Mouse (Mus musculus): ENCODE results near the gene Btbd1. TPM values are rescaled to one million over a fixed set of nuclear protein-coding genes. Genes with fewer than 3 reads are reported as not detected.
"Not testable (repeated sequence)": the region's sequence is repeated elsewhere in the genome, so short reads cannot be mapped to it uniquely, and the experiment has no call there.

The Btbd1 gene
- total RNA-seq, 2 experiments from 2014 or later: 177 to 218 TPM

- DNase-seq (ENCODE audit: low spot score in 2 of 2): no peak
Measured at GRCm38 (mm10) chr7:81850171-81850570, 20.9 kb upstream of the Btbd1 start.

GRCm38 (mm10) chr7:81849633-81850032, 20.4 kb upstream of the Btbd1 start:
- DNase-seq (ENCODE audit: low spot score in 2 of 2): no peak

- no peak for DNase-seq (ENCODE audit: low spot score in 2 of 2)
Measured at GRCm38 (mm10) chr7:81849214-81849613, 20.0 kb upstream of the Btbd1 start.

GRCm38 (mm10) chr7:81847777-81848176, 18.5 kb upstream of the Btbd1 start:
- DNase-seq (ENCODE audit: low spot score in 2 of 2): no peak

- DNase-seq (ENCODE audit: low spot score in 2 of 2): no peak
Measured at GRCm38 (mm10) chr7:81847010-81847409, 17.8 kb upstream of the Btbd1 start.

- DNase-seq (ENCODE audit: low spot score in 2 of 2): no peak
Measured at GRCm38 (mm10) chr7:81846008-81846407, 16.8 kb upstream of the Btbd1 start.

- DNase-seq (ENCODE audit: low spot score in 2 of 2): no peak
Measured at GRCm38 (mm10) chr7:81845313-81845712, 16.1 kb upstream of the Btbd1 start.

GRCm38 (mm10) chr7:81844801-81845200, 15.6 kb upstream of the Btbd1 start:
- DNase-seq (ENCODE audit: low spot score in 2 of 2): no peak

- DNase-seq (ENCODE audit: low spot score in 2 of 2): no peak
Measured at GRCm38 (mm10) chr7:81843903-81844302, 14.7 kb upstream of the Btbd1 start.

- DNase-seq (ENCODE audit: low spot score in 2 of 2): no peak
Measured at GRCm38 (mm10) chr7:81842998-81843397, 13.8 kb upstream of the Btbd1 start.

GRCm38 (mm10) chr7:81842141-81842540, 12.9 kb upstream of the Btbd1 start:
- DNase-seq (ENCODE audit: low spot score in 2 of 2): no peak

- DNase-seq (ENCODE audit: low spot score in 2 of 2): no peak
Measured at GRCm38 (mm10) chr7:81841439-81841838, 12.2 kb upstream of the Btbd1 start.

- no peak for DNase-seq (ENCODE audit: low spot score in 2 of 2)
Measured at GRCm38 (mm10) chr7:81840661-81841181, 11.5 kb upstream of the Btbd1 start.

GRCm38 (mm10) chr7:81839746-81840145, 10.5 kb upstream of the Btbd1 start:
- DNase-seq (ENCODE audit: low spot score in 2 of 2): no peak

GRCm38 (mm10) chr7:81837771-81838170, 8.5 kb upstream of the Btbd1 start:
- DNase-seq (ENCODE audit: low spot score in 2 of 2): not testable (repeated sequence)

GRCm38 (mm10) chr7:81835430-81835829, 6.2 kb upstream of the Btbd1 start:
- no peak for DNase-seq (ENCODE audit: low spot score in 2 of 2)

- DNase-seq (ENCODE audit: low spot score in 2 of 2): no peak
Measured at GRCm38 (mm10) chr7:81834847-81835246, 5.6 kb upstream of the Btbd1 start.

- DNase-seq (ENCODE audit: low spot score in 2 of 2): peak; percentile 31 to 77
Measured at GRCm38 (mm10) chr7:81828681-81829378, 401 bp downstream of the Btbd1 start.

- DNase-seq (ENCODE audit: low spot score in 2 of 2): no peak
Measured at GRCm38 (mm10) chr7:81827806-81828667, 1.2 kb downstream of the Btbd1 start.

GRCm38 (mm10) chr7:81825381-81825780, 3.9 kb downstream of the Btbd1 start:
- peak in 1 of 2 experiments; percentile 20 for DNase-seq (ENCODE audit: low spot score in 2 of 2)

- DNase-seq (ENCODE audit: low spot score in 2 of 2): no peak
Measured at GRCm38 (mm10) chr7:81824906-81825305, 4.3 kb downstream of the Btbd1 start.

- no peak for DNase-seq (ENCODE audit: low spot score in 2 of 2)
Measured at GRCm38 (mm10) chr7:81806067-81806466, 23.2 kb downstream of the Btbd1 start.

All from gastrocnemius, postnatal 4 days (tissue).